Comparison of ENCODE assay signal across 32 mouse cellular contexts in the genomic region with DNA sequence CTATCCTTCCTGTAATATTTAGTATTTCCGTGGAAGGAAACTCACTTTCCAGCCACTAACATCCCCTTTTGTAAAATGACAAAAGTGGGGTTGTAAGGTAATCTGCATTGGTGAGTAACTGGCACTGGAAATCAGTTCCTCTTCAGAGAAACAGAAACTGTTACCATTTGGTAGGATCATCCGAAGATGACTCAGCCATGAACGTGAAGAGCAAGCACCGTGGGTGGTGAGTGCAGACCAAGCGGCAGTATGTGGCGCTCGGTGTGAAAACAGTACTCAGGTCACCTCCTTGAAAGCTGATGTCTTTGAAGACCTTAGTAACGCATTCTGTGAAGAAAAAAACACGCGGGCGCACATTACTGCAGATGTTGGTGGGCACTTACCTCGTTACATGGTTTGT. TPM values are rescaled to one million over a fixed set of nuclear protein-coding genes. Genes with fewer than 3 reads are reported as not detected.
"Had no signal": no experiment of that assay in that cellular context is flagged by ENCODE, and none has a peak within 500 bp of the region (broad histone marks: within the 10 kb centered on the region; RNA-seq: fewer than 3 reads in every experiment).

No protein-coding gene starts in this region.

- H3K4me2 ChIP-seq: heart, embryonic 11.5 days; heart, embryonic 13.5 days; heart, embryonic 15.5 days; hindbrain, embryonic 13.5 days; hindbrain, embryonic 15.5 days; intestine, embryonic 15.5 days; limb, embryonic 12.5 days; liver, embryonic 13.5 days had no signal

- H3K36me3 ChIP-seq: heart, embryonic 13.5 days; heart, embryonic 15.5 days; hindbrain, embryonic 13.5 days; hindbrain, embryonic 15.5 days; intestine, embryonic 15.5 days; limb, embryonic 10.5 days; limb, embryonic 12.5 days; liver, embryonic 13.5 days had no signal

- H3K4me1 ChIP-seq: heart, embryonic 13.5 days; heart, embryonic 15.5 days; hindbrain, embryonic 13.5 days; hindbrain, embryonic 15.5 days; intestine, embryonic 15.5 days; limb, embryonic 10.5 days; limb, embryonic 12.5 days; liver, embryonic 13.5 days had no signal

- H3K4me3 ChIP-seq: heart, adult 2 months; heart, embryonic 13.5 days; heart, embryonic 15.5 days; hindbrain, embryonic 13.5 days; hindbrain, embryonic 15.5 days; intestine, embryonic 15.5 days; layer of hippocampus, adult 2 months; left cerebral cortex, adult 2 months; limb, embryonic 10.5 days; limb, embryonic 12.5 days; liver, embryonic 13.5 days had no signal

- H3K9me3 ChIP-seq: heart, embryonic 13.5 days; heart, embryonic 15.5 days; hindbrain, embryonic 13.5 days; hindbrain, embryonic 15.5 days; intestine, embryonic 15.5 days; limb, embryonic 10.5 days; limb, embryonic 12.5 days; liver, embryonic 13.5 days had no signal

- DNase-seq: forebrain, postnatal 0 days; gastrocnemius, postnatal 14 days; gastrocnemius, postnatal 36 days; heart, adult 11 months; heart, adult 2 months; heart, postnatal 14 days; heart, postnatal 36 days; kidney, adult 18-20 months; kidney, adult 8-10 months; kidney, postnatal 10 days; kidney, postnatal 25 days; kidney, postnatal 4 days; liver, embryonic 13.5 days had no signal

- ATAC-seq: forebrain, postnatal 0 days; hindbrain, postnatal 0 days; intestine, embryonic 15.5 days; intestine, postnatal 0 days had no signal

- H3K27ac ChIP-seq: heart, adult 2 months; heart, embryonic 13.5 days; heart, embryonic 15.5 days; hindbrain, embryonic 13.5 days; hindbrain, embryonic 15.5 days; hindbrain, postnatal 0 days; intestine, embryonic 15.5 days; layer of hippocampus, adult 2 months; left cerebral cortex, adult 2 months; limb, embryonic 10.5 days; limb, embryonic 12.5 days; liver, embryonic 13.5 days had no signal

- H3K9ac ChIP-seq: forebrain, postnatal 0 days; heart, embryonic 13.5 days; heart, embryonic 15.5 days; hindbrain, embryonic 13.5 days; hindbrain, embryonic 15.5 days; intestine, embryonic 15.5 days; limb, embryonic 12.5 days; liver, embryonic 13.5 days had no signal

- H3K27me3 ChIP-seq: heart, embryonic 13.5 days; heart, embryonic 15.5 days; hindbrain, embryonic 13.5 days; hindbrain, embryonic 15.5 days; intestine, embryonic 15.5 days; limb, embryonic 12.5 days; liver, embryonic 13.5 days had no signal

RNA-seq across cellular contexts. Expression of a gene that starts 6.8 kb away (rescaled TPM):
- polyA plus RNA-seq: forebrain, postnatal 0 days; frontal cortex, adult 2 months; gonadal fat pad, adult 2 months; heart, adult 2 months; heart, embryonic 11.5 days; heart, embryonic 15.5 days; heart, postnatal 0 days; hindbrain, embryonic 11.5 days; hindbrain, embryonic 13.5 days; hindbrain, embryonic 15.5 days; hindbrain, postnatal 0 days; intestine, postnatal 0 days; kidney, embryonic 14.5 days; limb, embryonic 10.5 days; limb, embryonic 12.5 days; limb, embryonic 14.5 days had no signal

RNA-seq across cellular contexts. Expression of a gene that starts 39.6 kb away (rescaled TPM):
- polyA plus RNA-seq: heart, embryonic 11.5 days; heart, embryonic 13.5 days; heart, embryonic 15.5 days; heart, postnatal 0 days; hindbrain, embryonic 11.5 days; hindbrain, embryonic 13.5 days; intestine, postnatal 0 days; limb, embryonic 12.5 days had no signal

RNA-seq across cellular contexts. Expression of a gene that starts 53.2 kb away (rescaled TPM):
- polyA plus RNA-seq: frontal cortex, adult 2 months; heart, adult 2 months; heart, embryonic 11.5 days; heart, embryonic 15.5 days; heart, postnatal 0 days; hindbrain, embryonic 11.5 days; hindbrain, embryonic 13.5 days; hindbrain, embryonic 15.5 days; hindbrain, postnatal 0 days; intestine, postnatal 0 days; kidney, embryonic 14.5 days; kidney, embryonic 16.5 days; limb, embryonic 10.5 days; limb, embryonic 12.5 days; limb, embryonic 14.5 days had no signal
